Mouse (Mus musculus): ENCODE measurements around the gene Baz1b. TPM values are rescaled to one million over a fixed set of nuclear protein-coding genes. Genes with fewer than 3 reads are reported as not detected.

The Baz1b gene
- polyA plus RNA-seq, 1 experiment from 2014 or later = 34.1 TPM

GRCm38 (mm10) chr5:135162821-135163220, 24.2 kb upstream of the Baz1b start:
- no peaks in the 10 kb centered on the region for H3K9me3 ChIP-seq
- no peaks in the 10 kb centered on the region for H3K27me3 ChIP-seq (replicated peaks)
- peaks cover 41% of the 10 kb centered on the region for H3K36me3 ChIP-seq
- H3K4me1 ChIP-seq (replicated peaks) = 0 out of 2 replicates have a peak, but pooled peaks cover under 1% of the 10 kb centered on the region
- no peak overlapping the region for H3K4me3 ChIP-seq (replicated peaks)
- no peak overlapping the region for H3K27ac ChIP-seq
- no peak for ATAC-seq
- 82% methylated on average over 6 of the region's 6 CpGs for WGBS
- no peak overlapping the region for H3K4me2 ChIP-seq (replicated peaks)
- no peak overlapping the region for H3K9ac ChIP-seq

- Histone ChIP-seq H3K27ac (no peak overlapping the region), H3K9me3 (no peaks in the 10 kb centered on the region), H3K4me3 (replicated peaks) (no peak overlapping the region), H3K4me2 (replicated peaks) (no peak overlapping the region), H3K4me1 (replicated peaks) (peaks cover 4% of the 10 kb centered on the region; the same call in 1 of the 2 replicates), H3K9ac (no peak overlapping the region), H3K36me3 (peaks cover 14% of the 10 kb centered on the region; the same call in 1 of the 2 replicates), H3K27me3 (replicated peaks) (no peaks in the 10 kb centered on the region)
- WGBS = 73% methylated on average over 4 of the region's 4 CpGs
- ATAC-seq = no peak
Measured at GRCm38 (mm10) chr5:135166909-135167308, 20.2 kb upstream of the Baz1b start.

GRCm38 (mm10) chr5:135167469-135167868, 19.6 kb upstream of the Baz1b start:
- peak overlapping the region; percentile 79; the same call in 1 of the 2 replicates for H3K4me2 ChIP-seq (replicated peaks)
- peaks cover 4% of the 10 kb centered on the region; the same call in 1 of the 2 replicates for H3K4me1 ChIP-seq (replicated peaks)
- H3K36me3 ChIP-seq = peaks cover 14% of the 10 kb centered on the region; the same call in 1 of the 2 replicates
- no peaks in the 10 kb centered on the region for H3K9me3 ChIP-seq
- 95% methylated on average over 4 of the region's 4 CpGs for WGBS
- H3K27me3 ChIP-seq (replicated peaks) = no peaks in the 10 kb centered on the region
- no peak overlapping the region for H3K9ac ChIP-seq
- ATAC-seq = no peak
- peak overlapping the region; percentile 96 for H3K27ac ChIP-seq
- no peak overlapping the region for H3K4me3 ChIP-seq (replicated peaks)

GRCm38 (mm10) chr5:135168063-135169062, 18.7 kb upstream of the Baz1b start, which contains the start of gene Bcl7b:
TSS of gene Bcl7b (plus strand) at chr5:135168283.
- WGBS = 3% methylated on average over 92 of the region's 95 CpGs
- ATAC-seq = peak; percentile 99
- peak within 1 kb of the TSS; percentile 72 for H3K9ac ChIP-seq
- H3K4me1 ChIP-seq (replicated peaks) = peaks cover 4% of the 10 kb centered on the region; the same call in 1 of the 2 replicates
- peak within 1 kb of the TSS; percentile 62 for H3K4me3 ChIP-seq (replicated peaks)
- H3K4me2 ChIP-seq (replicated peaks) = peak within 1 kb of the TSS; percentile 79
- peak within 1 kb of the TSS; percentile 96 for H3K27ac ChIP-seq
- no peaks in the 10 kb centered on the region for H3K27me3 ChIP-seq (replicated peaks)
- peaks cover 20% of the 10 kb centered on the region for H3K36me3 ChIP-seq
- no peaks in the 10 kb centered on the region for H3K9me3 ChIP-seq

- 89% methylated on average over 5 of the region's 5 CpGs for WGBS
- no peak overlapping the region for H3K27ac ChIP-seq
- ATAC-seq = no peak
- peaks cover 20% of the 10 kb centered on the region for H3K36me3 ChIP-seq
- peaks cover 4% of the 10 kb centered on the region; the same call in 1 of the 2 replicates for H3K4me1 ChIP-seq (replicated peaks)
- peak overlapping the region; percentile 79 for H3K4me2 ChIP-seq (replicated peaks)
- H3K27me3 ChIP-seq (replicated peaks) = no peaks in the 10 kb centered on the region
- H3K4me3 ChIP-seq (replicated peaks) = peak overlapping the region; percentile 62
- H3K9me3 ChIP-seq = no peaks in the 10 kb centered on the region
- peak overlapping the region; percentile 45 for H3K9ac ChIP-seq
Measured at GRCm38 (mm10) chr5:135169479-135169878, 17.6 kb upstream of the Baz1b start.

GRCm38 (mm10) chr5:135171688-135172220, 15.3 kb upstream of the Baz1b start:
- Histone ChIP-seq H3K4me1 (replicated peaks) (peaks cover 4% of the 10 kb centered on the region; the same call in 1 of the 2 replicates), H3K36me3 (peaks cover 24% of the 10 kb centered on the region), H3K27me3 (replicated peaks) (no peaks in the 10 kb centered on the region), H3K27ac (no peak overlapping the region), H3K9ac (no peak overlapping the region), H3K4me2 (replicated peaks) (no peak overlapping the region), H3K9me3 (no peaks in the 10 kb centered on the region), H3K4me3 (replicated peaks) (no peak overlapping the region)
- WGBS = 87% methylated on average over 6 of the region's 6 CpGs
- no peak for ATAC-seq

- Histone ChIP-seq H3K9ac (no peak overlapping the region), H3K27me3 (replicated peaks) (no peaks in the 10 kb centered on the region), H3K36me3 (peaks cover 30% of the 10 kb centered on the region), H3K4me1 (replicated peaks) (peaks cover 2% of the 10 kb centered on the region; the same call in 1 of the 2 replicates), H3K27ac (no peak overlapping the region), H3K4me2 (replicated peaks) (no peak overlapping the region), H3K9me3 (no peaks in the 10 kb centered on the region), H3K4me3 (replicated peaks) (no peak overlapping the region)
- ATAC-seq = no peak
- 92% methylated on average over 5 of the region's 5 CpGs for WGBS
Measured at GRCm38 (mm10) chr5:135172986-135173385, 14.1 kb upstream of the Baz1b start.

GRCm38 (mm10) chr5:135175086-135175485, 12.0 kb upstream of the Baz1b start:
- Histone ChIP-seq H3K9ac (no peak overlapping the region), H3K27me3 (replicated peaks) (no peaks in the 10 kb centered on the region), H3K4me1 (replicated peaks) (no peaks in the 10 kb centered on the region), H3K9me3 (no peaks in the 10 kb centered on the region), H3K27ac (no peak overlapping the region), H3K36me3 (peaks cover 47% of the 10 kb centered on the region), H3K4me2 (replicated peaks) (no peak overlapping the region), H3K4me3 (replicated peaks) (no peak overlapping the region)
- ATAC-seq = no peak

GRCm38 (mm10) chr5:135178523-135178922, 8.5 kb upstream of the Baz1b start:
- Histone ChIP-seq H3K4me3 (replicated peaks) (no peak overlapping the region), H3K9me3 (no peaks in the 10 kb centered on the region), H3K36me3 (peaks cover 44% of the 10 kb centered on the region), H3K4me2 (replicated peaks) (no peak overlapping the region), H3K27ac (no peak overlapping the region), H3K27me3 (replicated peaks) (no peaks in the 10 kb centered on the region), H3K9ac (no peak overlapping the region), H3K4me1 (replicated peaks) (no peaks in the 10 kb centered on the region)
- WGBS = 75% methylated on average over 3 of the region's 3 CpGs
- no peak for ATAC-seq

GRCm38 (mm10) chr5:135178996-135179395, 8.1 kb upstream of the Baz1b start:
- 95% methylated on average over 4 of the region's 4 CpGs for WGBS
- Histone ChIP-seq H3K4me1 (replicated peaks) (no peaks in the 10 kb centered on the region), H3K4me3 (replicated peaks) (no peak overlapping the region), H3K27me3 (replicated peaks) (no peaks in the 10 kb centered on the region), H3K9ac (no peak overlapping the region), H3K4me2 (replicated peaks) (no peak overlapping the region), H3K36me3 (peaks cover 44% of the 10 kb centered on the region), H3K27ac (no peak overlapping the region), H3K9me3 (no peaks in the 10 kb centered on the region)
- ATAC-seq = no peak

- ATAC-seq = no peak
- Histone ChIP-seq H3K4me3 (replicated peaks) (no peak overlapping the region), H3K4me2 (replicated peaks) (no peak overlapping the region), H3K36me3 (peaks cover 44% of the 10 kb centered on the region), H3K9me3 (no peaks in the 10 kb centered on the region), H3K9ac (no peak overlapping the region), H3K27me3 (replicated peaks) (no peaks in the 10 kb centered on the region), H3K27ac (no peak overlapping the region), H3K4me1 (replicated peaks) (no peaks in the 10 kb centered on the region)
- WGBS = 90% methylated on average over 7 of the region's 7 CpGs
Measured at GRCm38 (mm10) chr5:135179616-135180015, 7.4 kb upstream of the Baz1b start.

- no peak for ATAC-seq
- Histone ChIP-seq H3K36me3 (peaks cover 41% of the 10 kb centered on the region), H3K9ac (no peak overlapping the region), H3K27ac (no peak overlapping the region), H3K4me3 (replicated peaks) (no peak overlapping the region), H3K4me2 (replicated peaks) (no peak overlapping the region), H3K9me3 (no peaks in the 10 kb centered on the region), H3K27me3 (replicated peaks) (no peaks in the 10 kb centered on the region), H3K4me1 (replicated peaks) (no peaks in the 10 kb centered on the region)
- WGBS = 95% methylated on average over 14 of the region's 14 CpGs
Measured at GRCm38 (mm10) chr5:135180796-135181195, 6.3 kb upstream of the Baz1b start.

All from intestine, embryonic 15.5 days (tissue).